Mouse (Mus musculus): ENCODE data around the gene Sf3b5. TPM values are rescaled to one million over a fixed set of nuclear protein-coding genes. Genes with fewer than 3 reads are reported as not detected.
A peak's percentile ranks its signal among the peaks of the same experiment; 100 is the strongest.

Sf3b5 gene
- polyA plus RNA-seq, 1 experiment: 43.7 TPM

- Histone ChIP-seq H3K4me3 (ENCODE audit: insufficient read depth, poor library complexity, severe bottlenecking) (peak overlapping the region; percentile 98), H3K36me3 (ENCODE audit: control insufficient read depth, insufficient read depth) (peaks cover 16% of the 10 kb centered on the region), H3K27me3 (ENCODE audit: control insufficient read depth, insufficient read depth, insufficient read length) (no peaks in the 10 kb centered on the region), H3K79me3 (ENCODE audit: low read depth) (peaks cover 22% of the 10 kb centered on the region), H3K79me2 (ENCODE audit: control insufficient read depth, insufficient read depth) (peaks cover 28% of the 10 kb centered on the region), H3ac (ENCODE audit: control insufficient read depth, insufficient read length, low read depth) (peak overlapping the region; percentile 66)
- no peak for TF ChIP-seq CEBPB (IDR thresholded peaks at IDR 0.05; ENCODE audit: low read depth)
- no peak for TF ChIP-seq MYOD1 (IDR thresholded peaks at IDR 0.05; ENCODE audit: control insufficient read depth, insufficient read length, low read depth)
- TF ChIP-seq MAX (IDR thresholded peaks at IDR 0.05): peak; percentile 74
- no peak for TF ChIP-seq MYOG (IDR thresholded peaks at IDR 0.05; ENCODE audit: control insufficient read depth, extremely low read depth, insufficient read length)
- no peak for TF ChIP-seq FOSL1 (IDR thresholded peaks at IDR 0.05; ENCODE audit: insufficient read depth, low read length, poor library complexity, severe bottlenecking)
- TF ChIP-seq USF1 (IDR thresholded peaks at IDR 0.05; ENCODE audit: low read depth): peak; percentile 46
Measured at GRCm38 (mm10) chr10:13007876-13008736, 3.0 kb downstream of the Sf3b5 start.

- Histone ChIP-seq H3K79me3 (ENCODE audit: low read depth) (peaks cover 22% of the 10 kb centered on the region), H3K27me3 (ENCODE audit: control insufficient read depth, insufficient read depth, insufficient read length) (no peaks in the 10 kb centered on the region), H3K79me2 (ENCODE audit: control insufficient read depth, insufficient read depth) (peaks cover 28% of the 10 kb centered on the region), H3K4me3 (ENCODE audit: insufficient read depth, poor library complexity, severe bottlenecking) (peak overlapping the region; percentile 98), H3K36me3 (ENCODE audit: control insufficient read depth, insufficient read depth) (peaks cover 16% of the 10 kb centered on the region), H3ac (ENCODE audit: control insufficient read depth, insufficient read length, low read depth) (peak overlapping the region; percentile 66)
- no peak for TF ChIP-seq MAX (IDR thresholded peaks at IDR 0.05)
- TF ChIP-seq MYOG (IDR thresholded peaks at IDR 0.05; ENCODE audit: control insufficient read depth, extremely low read depth, insufficient read length): no peak
- TF ChIP-seq USF1 (IDR thresholded peaks at IDR 0.05; ENCODE audit: low read depth): no peak
- TF ChIP-seq CEBPB (IDR thresholded peaks at IDR 0.05; ENCODE audit: low read depth): no peak
- TF ChIP-seq MYOD1 (IDR thresholded peaks at IDR 0.05; ENCODE audit: control insufficient read depth, insufficient read length, low read depth): no peak
- no peak for TF ChIP-seq CTCF (IDR thresholded peaks at IDR 0.05; ENCODE audit: control insufficient read depth, insufficient read depth, insufficient read length)
- no peak for TF ChIP-seq FOSL1 (IDR thresholded peaks at IDR 0.05; ENCODE audit: insufficient read depth, low read length, poor library complexity, severe bottlenecking)
Measured at GRCm38 (mm10) chr10:13008737-13009121, 3.6 kb downstream of the Sf3b5 start.

GRCm38 (mm10) chr10:13014026-13014425 lies 8.9 kb downstream of the Sf3b5 start:
- H3K79me2 ChIP-seq (ENCODE audit: control insufficient read depth, insufficient read depth): peaks cover 20% of the 10 kb centered on the region
- peaks cover 16% of the 10 kb centered on the region for H3K79me3 ChIP-seq (ENCODE audit: low read depth)
- H3K36me3 ChIP-seq (ENCODE audit: control insufficient read depth, insufficient read depth): peaks cover 16% of the 10 kb centered on the region
- TF ChIP-seq MYOG (IDR thresholded peaks at IDR 0.05; ENCODE audit: control insufficient read depth, extremely low read depth, insufficient read length) (no peak), CTCF (IDR thresholded peaks at IDR 0.05; ENCODE audit: control insufficient read depth, insufficient read depth, insufficient read length) (no peak), MYOD1 (IDR thresholded peaks at IDR 0.05; ENCODE audit: control insufficient read depth, insufficient read length, low read depth) (no peak), MAX (IDR thresholded peaks at IDR 0.05) (no peak), CEBPB (IDR thresholded peaks at IDR 0.05; ENCODE audit: low read depth) (no peak), USF1 (IDR thresholded peaks at IDR 0.05; ENCODE audit: low read depth) (no peak), FOSL1 (IDR thresholded peaks at IDR 0.05; ENCODE audit: insufficient read depth, low read length, poor library complexity, severe bottlenecking) (no peak)
- no peak overlapping the region for H3ac ChIP-seq (ENCODE audit: control insufficient read depth, insufficient read length, low read depth)
- H3K4me3 ChIP-seq (ENCODE audit: insufficient read depth, poor library complexity, severe bottlenecking): no peak overlapping the region
- H3K27me3 ChIP-seq (ENCODE audit: control insufficient read depth, insufficient read depth, insufficient read length): no peaks in the 10 kb centered on the region

GRCm38 (mm10) chr10:13016573-13016972 lies 11.4 kb downstream of the Sf3b5 start:
- TF ChIP-seq CTCF (IDR thresholded peaks at IDR 0.05; ENCODE audit: control insufficient read depth, insufficient read depth, insufficient read length): peak; percentile 14
- TF ChIP-seq MYOG (IDR thresholded peaks at IDR 0.05; ENCODE audit: control insufficient read depth, extremely low read depth, insufficient read length): no peak
- H3ac ChIP-seq (ENCODE audit: control insufficient read depth, insufficient read length, low read depth): no peak overlapping the region
- H3K27me3 ChIP-seq (ENCODE audit: control insufficient read depth, insufficient read depth, insufficient read length): peaks cover 5% of the 10 kb centered on the region
- no peaks in the 10 kb centered on the region for H3K79me2 ChIP-seq (ENCODE audit: control insufficient read depth, insufficient read depth)
- H3K4me3 ChIP-seq (ENCODE audit: insufficient read depth, poor library complexity, severe bottlenecking): no peak overlapping the region
- no peaks in the 10 kb centered on the region for H3K36me3 ChIP-seq (ENCODE audit: control insufficient read depth, insufficient read depth)
- no peaks in the 10 kb centered on the region for H3K79me3 ChIP-seq (ENCODE audit: low read depth)

GRCm38 (mm10) chr10:13018510-13018909 lies 13.4 kb downstream of the Sf3b5 start:
- TF ChIP-seq CTCF (IDR thresholded peaks at IDR 0.05; ENCODE audit: control insufficient read depth, insufficient read depth, insufficient read length): peak; percentile 76
- no peak for TF ChIP-seq MAX (IDR thresholded peaks at IDR 0.05)
- H3ac ChIP-seq (ENCODE audit: control insufficient read depth, insufficient read length, low read depth): no peak overlapping the region

GRCm38 (mm10) chr10:13019026-13019425 lies 13.9 kb downstream of the Sf3b5 start:
- no peak overlapping the region for H3K4me3 ChIP-seq (ENCODE audit: insufficient read depth, poor library complexity, severe bottlenecking)
- H3K79me2 ChIP-seq (ENCODE audit: control insufficient read depth, insufficient read depth): no peaks in the 10 kb centered on the region
- TF ChIP-seq FOSL1 (IDR thresholded peaks at IDR 0.05; ENCODE audit: insufficient read depth, low read length, poor library complexity, severe bottlenecking) (no peak), CEBPB (IDR thresholded peaks at IDR 0.05; ENCODE audit: low read depth) (no peak), CTCF (IDR thresholded peaks at IDR 0.05; ENCODE audit: control insufficient read depth, insufficient read depth, insufficient read length) (no peak), MYOG (IDR thresholded peaks at IDR 0.05; ENCODE audit: control insufficient read depth, extremely low read depth, insufficient read length) (no peak), MYOD1 (IDR thresholded peaks at IDR 0.05; ENCODE audit: control insufficient read depth, insufficient read length, low read depth) (no peak), USF1 (IDR thresholded peaks at IDR 0.05; ENCODE audit: low read depth) (no peak), MAX (IDR thresholded peaks at IDR 0.05) (no peak)
- no peaks in the 10 kb centered on the region for H3K79me3 ChIP-seq (ENCODE audit: low read depth)
- no peaks in the 10 kb centered on the region for H3K36me3 ChIP-seq (ENCODE audit: control insufficient read depth, insufficient read depth)
- no peak overlapping the region for H3ac ChIP-seq (ENCODE audit: control insufficient read depth, insufficient read length, low read depth)
- H3K27me3 ChIP-seq (ENCODE audit: control insufficient read depth, insufficient read depth, insufficient read length): peaks cover 5% of the 10 kb centered on the region

More at GRCm38 (mm10) chr10:13018510-13018909, 13.4 kb downstream of the Sf3b5 start:
- Histone ChIP-seq H3K79me3 (ENCODE audit: low read depth) (no peaks in the 10 kb centered on the region), H3K79me2 (ENCODE audit: control insufficient read depth, insufficient read depth) (no peaks in the 10 kb centered on the region), H3K36me3 (ENCODE audit: control insufficient read depth, insufficient read depth) (no peaks in the 10 kb centered on the region), H3K4me3 (ENCODE audit: insufficient read depth, poor library complexity, severe bottlenecking) (no peak overlapping the region), H3K27me3 (ENCODE audit: control insufficient read depth, insufficient read depth, insufficient read length) (peaks cover 5% of the 10 kb centered on the region)
